Mouse (Mus musculus) intestine, embryonic 16.5 days (tissue): ENCODE data around the gene Parn. TPM values are rescaled to one million over a fixed set of nuclear protein-coding genes. Genes with fewer than 3 reads are reported as not detected.

Source experiments
- ATAC-seq: fragments of 200-750 bp; cut with Nextera tagmentation; 2 replicates; pipeline ENCODE4 v1.8.0; 2017; ENCODE audit warnings: moderate TSS enrichment, moderate library complexity
- H3K27ac ChIP-seq: fragments of 300-500 bp; sonication (generic); 2 replicates; pipeline ENCODE4 v1.5.1; 2014; ENCODE audit warnings: mild to moderate bottlenecking, low read length
- H3K27me3 ChIP-seq: fragments of 300-500 bp; sonication (generic); replicated peaks from 2 replicates; pipeline ENCODE4 v1.6.1; 2014; ENCODE audit warnings: low read length, control low read depth, mixed read lengths; ENCODE audit not compliant: control insufficient read depth, insufficient read depth
- H3K36me3 ChIP-seq: fragments of 300-500 bp; sonication (generic); 2 replicates; pipeline ENCODE4 v1.6.1; 2014; ENCODE audit warnings: low read length, control low read depth; ENCODE audit not compliant: control insufficient read depth, insufficient read depth
- H3K4me1 ChIP-seq: fragments of 300-500 bp; sonication (generic); 2 replicates; pipeline ENCODE4 v1.6.1; 2014; ENCODE audit warnings: low read length, control low read depth, mixed read lengths; ENCODE audit not compliant: control insufficient read depth, insufficient read depth
- H3K4me2 ChIP-seq: fragments of 300-500 bp; sonication (generic); 2 replicates; pipeline ENCODE4 v1.6.1; 2014; ENCODE audit warnings: low read depth, low read length, control low read depth
- H3K4me3 ChIP-seq: fragments of 300-500 bp; sonication (generic); 2 replicates; pipeline ENCODE4 v1.5.1; 2014; ENCODE audit warnings: mild to moderate bottlenecking, low read length
- H3K9ac ChIP-seq: fragments of 300-500 bp; sonication (generic); 2 replicates; pipeline ENCODE4 v1.6.1; 2014; ENCODE audit warnings: low read depth, low read length
- H3K9me3 ChIP-seq: fragments of 300-500 bp; sonication (generic); 2 replicates; pipeline ENCODE4 v1.6.1; 2016; ENCODE audit warnings: low read length, control low read depth; ENCODE audit not compliant: control insufficient read depth
- WGBS: fragments of 180-500 bp; shearing (Covaris S2); extraction: QIAGEN DNeasy Blood & Tissue Kit; methylation state at CpG from one replicate; pipeline ENCODE4 v1.1.7; 2014; 5-methylcytosine and 5-hydroxymethylcytosine counted together
- polyA plus RNA-seq: library from polyadenylated mRNA; unstranded; fragments of >200 nt; fragmentation: Nextera tagmentation; extraction: Ambion mirVana; gene quantifications from 2 replicates; pipeline ENCODE4 v1.2.1, GENCODE M21; 2015

The Parn gene
- polyA plus RNA-seq = 35.8 and 39.4 TPM in 2 replicates

DNA sequence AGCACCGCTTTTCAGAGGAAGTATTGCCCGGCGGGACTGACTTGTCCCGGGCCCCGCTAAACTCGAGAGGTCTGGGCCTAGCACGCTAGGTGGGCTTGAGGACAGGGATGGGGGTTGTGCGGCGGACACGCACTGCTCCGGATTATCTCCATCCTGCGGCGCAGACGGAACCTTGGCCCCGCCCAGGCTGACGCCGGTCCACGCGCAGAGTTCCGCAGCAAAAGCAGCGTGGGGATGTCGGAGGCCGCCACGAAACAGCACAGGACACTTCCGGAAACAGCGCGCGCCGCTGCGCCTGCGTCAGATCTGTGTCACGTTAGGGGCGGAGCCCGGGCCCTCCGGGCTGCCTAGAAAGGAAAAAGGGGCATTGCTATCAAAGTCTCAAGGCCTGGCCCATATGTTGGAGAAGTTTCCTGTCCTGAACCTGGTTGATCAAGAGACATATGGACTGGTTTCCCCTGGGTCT, at the start of gene Parn:
Parn (minus strand) TSS at position 293 of the 466 bp plus-strand sequence.
- H3K4me3 ChIP-seq = peak within 1 kb of the TSS; percentile 72
- no peaks in the 10 kb centered on the region for H3K9me3 ChIP-seq
- WGBS = 0% methylated on average over 35 of the region's 35 CpGs
- H3K27ac ChIP-seq = peak within 1 kb of the TSS; percentile 62
- H3K36me3 ChIP-seq = no peaks in the 10 kb centered on the region
- no peaks in the 10 kb centered on the region for H3K27me3 ChIP-seq
- ATAC-seq = peak; percentile 81
- peak within 1 kb of the TSS; percentile 78 for H3K9ac ChIP-seq
- peak within 1 kb of the TSS; percentile 59 for H3K4me2 ChIP-seq
- H3K4me1 ChIP-seq = 0 out of 2 replicates have a peak, but pooled peaks cover 2% of the 10 kb centered on the region

DNA sequence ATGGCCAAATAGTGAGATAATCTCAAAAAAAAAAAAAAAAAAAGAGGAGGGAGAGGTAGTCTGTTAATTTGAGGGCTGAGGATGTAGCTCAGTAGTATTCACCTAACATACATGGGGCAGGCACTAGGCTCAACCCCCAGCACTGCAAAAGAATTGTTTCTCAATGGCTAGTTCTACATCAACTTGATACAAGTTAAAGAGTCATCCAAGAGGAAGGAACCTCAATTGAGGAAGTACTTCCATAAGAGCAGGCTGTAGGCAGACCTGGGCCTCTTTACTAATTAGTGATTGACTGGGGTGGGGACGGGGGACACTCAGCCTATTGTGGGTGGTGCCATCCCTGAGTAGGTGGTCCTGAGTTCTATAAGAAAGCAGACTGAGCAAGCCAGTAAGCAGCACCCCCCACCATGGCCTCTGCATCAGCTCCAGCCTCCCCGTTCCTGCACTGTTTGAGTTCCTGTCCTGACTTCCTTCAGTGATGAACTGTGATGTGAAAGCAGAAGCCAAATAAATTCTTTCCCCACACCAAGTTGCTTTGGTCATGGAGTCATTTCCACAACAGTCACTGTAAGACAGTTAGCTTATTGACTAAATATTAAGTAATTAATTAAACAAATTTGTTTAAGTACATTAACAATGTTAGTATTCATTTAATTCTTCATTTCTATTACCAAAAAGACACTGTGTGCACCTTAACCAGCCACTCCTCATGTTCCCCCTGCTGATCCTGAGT, 49.0 kb upstream of the Parn start:
- Histone ChIP-seq H3K27ac (no peak overlapping the region), H3K4me1 (no peaks in the 10 kb centered on the region; the same call in 1 of the 2 replicates), H3K27me3 (no peaks in the 10 kb centered on the region), H3K4me2 (no peak overlapping the region), H3K9ac (no peak overlapping the region), H3K36me3 (no peaks in the 10 kb centered on the region), H3K9me3 (no peaks in the 10 kb centered on the region), H3K4me3 (no peak overlapping the region)
- WGBS = 82% methylated on average over 2 of the region's 2 CpGs
- ATAC-seq = no peak

DNA sequence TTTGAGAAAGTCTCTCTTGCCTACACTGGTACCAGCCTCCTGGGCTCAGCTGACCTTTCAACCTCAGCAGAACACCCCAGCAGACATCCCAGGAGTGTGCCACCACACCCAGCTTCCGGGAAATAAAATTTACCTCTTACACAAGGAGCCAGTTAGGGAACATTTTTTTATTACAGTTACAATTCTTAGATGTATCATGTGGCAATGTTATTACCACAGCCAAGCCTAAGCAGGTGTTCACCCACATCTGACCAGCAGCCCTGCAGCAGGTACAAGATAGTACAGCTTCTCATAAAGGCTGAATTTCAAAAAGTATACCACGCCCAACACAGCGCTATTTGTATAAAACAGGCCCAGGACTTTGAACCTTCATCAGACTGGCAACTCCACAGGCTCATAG, 46.9 kb upstream of the Parn start:
- WGBS = 69% methylated on average over 3 of the region's 3 CpGs
- H3K4me2 ChIP-seq = no peak overlapping the region
- no peak overlapping the region for H3K9ac ChIP-seq
- no peaks in the 10 kb centered on the region for H3K9me3 ChIP-seq
- H3K4me1 ChIP-seq = no peaks in the 10 kb centered on the region; the same call in 1 of the 2 replicates
- no peaks in the 10 kb centered on the region for H3K27me3 ChIP-seq
- no peaks in the 10 kb centered on the region for H3K36me3 ChIP-seq
- H3K27ac ChIP-seq = peak overlapping the region; percentile 81
- H3K4me3 ChIP-seq = no peak overlapping the region
- peak; percentile 99 for ATAC-seq

DNA sequence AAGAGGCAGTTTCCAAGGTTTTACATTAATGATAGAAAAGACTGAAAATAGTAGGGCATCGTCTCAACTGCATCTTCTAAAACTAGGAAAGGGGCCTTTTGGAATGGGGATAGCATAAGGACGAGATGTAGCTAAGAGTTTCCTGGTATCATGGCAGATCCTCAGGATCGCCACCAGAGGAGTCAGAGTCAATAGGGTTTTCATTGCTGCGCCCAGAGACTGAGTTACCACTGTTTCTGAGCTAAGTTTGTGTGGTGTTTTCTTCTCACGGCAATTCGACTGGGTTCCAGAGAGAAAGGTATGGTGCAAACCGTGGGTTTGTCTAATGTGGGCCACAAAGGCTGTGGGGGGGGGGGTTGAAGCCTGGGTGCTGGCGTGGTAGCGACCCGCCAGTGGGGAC, 36.7 kb upstream of the Parn start:
- H3K9me3 ChIP-seq = no peaks in the 10 kb centered on the region
- H3K27me3 ChIP-seq = no peaks in the 10 kb centered on the region
- no peak overlapping the region for H3K27ac ChIP-seq
- H3K4me2 ChIP-seq = no peak overlapping the region
- no peaks in the 10 kb centered on the region for H3K36me3 ChIP-seq
- no peak overlapping the region for H3K4me3 ChIP-seq
- no peak overlapping the region for H3K9ac ChIP-seq
- ATAC-seq = no peak
- no peaks in the 10 kb centered on the region for H3K4me1 ChIP-seq
- WGBS = 96% methylated on average over 10 of the region's 10 CpGs

DNA sequence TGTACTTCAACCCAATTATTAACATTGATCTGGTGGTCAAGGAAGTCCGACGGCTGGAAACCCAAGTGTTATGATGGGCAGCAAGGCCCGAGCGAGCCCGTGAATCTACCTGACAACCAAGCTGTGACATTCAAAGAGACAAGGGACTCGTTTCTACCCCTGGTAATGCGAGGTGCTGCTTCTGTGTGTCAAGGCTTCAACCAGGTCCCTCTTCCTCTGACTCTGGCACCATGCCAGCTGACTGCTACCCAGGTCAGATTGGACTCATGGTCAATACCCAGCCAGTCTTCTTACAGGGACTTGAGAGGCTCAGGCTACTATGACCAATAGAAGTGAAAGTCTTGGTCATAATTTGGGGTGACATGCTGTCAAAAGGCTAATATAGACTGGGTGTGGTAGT, 34.2 kb upstream of the Parn start:
- H3K9ac ChIP-seq = no peak overlapping the region
- peaks cover 15% of the 10 kb centered on the region for H3K36me3 ChIP-seq
- no peak overlapping the region for H3K4me3 ChIP-seq
- ATAC-seq = no peak
- WGBS = 91% methylated on average over 7 of the region's 7 CpGs
- no peak overlapping the region for H3K27ac ChIP-seq
- no peak overlapping the region for H3K4me2 ChIP-seq
- H3K9me3 ChIP-seq = no peaks in the 10 kb centered on the region
- no peaks in the 10 kb centered on the region for H3K27me3 ChIP-seq
- no peaks in the 10 kb centered on the region for H3K4me1 ChIP-seq

DNA sequence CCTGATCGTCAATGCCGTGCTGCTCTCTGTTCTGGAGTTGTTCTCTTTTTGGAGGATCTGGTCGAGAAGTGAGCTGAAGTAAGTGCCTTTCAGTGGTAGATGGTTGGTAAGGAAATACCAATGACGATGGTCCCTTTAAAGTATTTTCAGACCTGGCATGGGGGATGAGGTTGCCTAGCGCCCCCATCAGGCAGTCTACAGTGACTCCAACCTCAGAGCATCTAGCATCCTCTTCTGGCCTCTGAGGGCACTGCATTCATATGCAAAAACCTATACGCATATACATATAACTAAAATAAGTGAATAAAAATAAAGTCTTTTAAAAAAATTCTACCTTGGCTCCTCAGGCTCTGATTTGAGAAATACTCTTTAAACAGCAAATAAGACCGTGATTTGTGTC, 31.0 kb upstream of the Parn start:
- WGBS = 88% methylated on average over 7 of the region's 7 CpGs
- Histone ChIP-seq H3K27me3 (no peaks in the 10 kb centered on the region), H3K27ac (no peak overlapping the region), H3K4me3 (no peak overlapping the region), H3K9me3 (no peaks in the 10 kb centered on the region), H3K4me2 (no peak overlapping the region), H3K36me3 (peaks cover 17% of the 10 kb centered on the region), H3K4me1 (no peaks in the 10 kb centered on the region), H3K9ac (no peak overlapping the region)
- no peak for ATAC-seq

DNA sequence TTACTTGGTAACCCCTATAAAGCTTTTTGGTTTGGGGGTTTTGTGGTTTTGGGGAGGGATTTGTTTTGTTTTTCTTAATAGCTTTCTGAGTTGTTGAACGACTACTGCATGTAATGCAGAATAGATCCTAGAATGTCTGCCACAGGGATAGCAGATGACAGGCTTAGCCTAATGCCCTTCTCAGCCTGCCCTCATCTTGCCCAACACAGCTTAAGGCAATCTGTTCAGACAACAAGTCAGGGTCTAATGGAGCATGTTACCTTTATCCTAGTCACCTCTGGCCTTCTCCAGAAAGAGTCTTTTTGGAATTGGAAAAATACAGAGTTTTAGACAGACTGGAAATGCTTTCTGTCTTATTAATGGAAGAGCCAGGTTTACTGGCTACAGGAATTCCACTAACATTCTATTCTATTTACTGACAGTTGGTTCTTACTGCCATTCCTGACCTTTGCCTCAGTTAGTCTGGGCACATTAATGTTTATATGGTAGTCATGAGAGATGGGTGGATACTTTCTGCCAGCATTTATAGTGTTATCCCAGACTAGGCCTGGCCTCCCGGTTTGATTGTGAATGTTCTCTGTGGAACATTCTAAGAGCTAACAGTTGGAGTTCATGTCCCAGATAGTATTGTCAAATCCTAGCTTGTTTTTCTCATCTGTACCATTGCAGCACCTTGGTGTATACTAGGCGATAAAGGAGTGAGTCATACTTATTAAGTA, 10.8 kb upstream of the Parn start:
- peak; percentile 79 for ATAC-seq
- Histone ChIP-seq H3K36me3 (peaks cover 6% of the 10 kb centered on the region; the same call in 1 of the 2 replicates), H3K27ac (no peak overlapping the region), H3K4me2 (no peak overlapping the region), H3K4me1 (no peaks in the 10 kb centered on the region), H3K27me3 (no peaks in the 10 kb centered on the region), H3K4me3 (no peak overlapping the region), H3K9ac (no peak overlapping the region), H3K9me3 (no peaks in the 10 kb centered on the region)
- WGBS = 85% methylated on average over 3 of the region's 3 CpGs

DNA sequence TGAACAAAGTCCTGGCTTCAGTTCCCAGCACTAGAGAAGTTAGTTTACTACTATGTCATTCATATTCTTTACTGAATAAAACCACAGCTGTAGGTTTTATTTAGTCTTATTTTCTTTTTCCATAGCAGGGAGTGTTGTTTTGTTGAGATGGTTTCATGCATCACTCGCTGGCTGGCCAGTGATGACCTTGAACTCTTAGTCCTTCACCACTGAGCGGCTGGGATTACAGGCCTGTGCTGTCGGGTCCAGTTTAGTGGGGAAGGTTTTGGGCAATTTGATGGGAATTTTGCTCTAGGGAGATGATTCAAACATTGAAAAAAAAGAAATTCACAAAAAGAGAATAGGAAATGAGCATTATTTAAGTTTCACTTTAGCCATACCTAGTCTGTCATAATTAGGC, 6.5 kb upstream of the Parn start:
- no peak overlapping the region for H3K4me3 ChIP-seq
- H3K9ac ChIP-seq = no peak overlapping the region
- H3K4me2 ChIP-seq = no peak overlapping the region
- H3K27me3 ChIP-seq = no peaks in the 10 kb centered on the region
- H3K36me3 ChIP-seq = peaks cover 4% of the 10 kb centered on the region; the same call in 1 of the 2 replicates
- H3K4me1 ChIP-seq = peaks cover 7% of the 10 kb centered on the region; the same call in 1 of the 2 replicates
- H3K9me3 ChIP-seq = no peaks in the 10 kb centered on the region
- WGBS = 89% methylated on average over 3 of the region's 3 CpGs
- no peak for ATAC-seq
- H3K27ac ChIP-seq = no peak overlapping the region

DNA sequence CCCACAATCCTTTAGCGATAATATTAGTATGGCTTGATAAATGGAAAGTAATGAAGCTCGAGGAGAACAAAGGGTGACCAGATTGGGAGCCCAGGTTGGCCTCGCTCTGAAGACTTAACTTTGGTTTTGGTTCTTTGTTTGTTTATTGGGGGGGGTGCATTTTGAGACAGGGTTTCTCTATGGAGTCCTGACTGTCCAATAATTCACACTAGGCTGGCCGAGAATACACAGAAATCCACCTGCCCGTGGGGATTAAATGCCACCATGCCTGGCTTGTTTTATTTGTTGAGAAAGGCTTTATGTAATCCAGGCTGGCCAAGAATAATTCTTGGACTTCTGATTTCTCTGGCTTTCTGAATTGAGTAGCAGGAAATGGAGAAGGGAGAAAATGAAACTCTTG, 5.1 kb upstream of the Parn start:
- H3K27ac ChIP-seq = no peak overlapping the region
- peak overlapping the region; percentile 73; the same call in 1 of the 2 replicates for H3K4me3 ChIP-seq
- no peaks in the 10 kb centered on the region for H3K9me3 ChIP-seq
- no peaks in the 10 kb centered on the region for H3K27me3 ChIP-seq
- WGBS = 77% methylated on average over 5 of the region's 5 CpGs
- no peak for ATAC-seq
- peak overlapping the region; percentile 71 for H3K4me2 ChIP-seq
- peaks cover 7% of the 10 kb centered on the region; the same call in 1 of the 2 replicates for H3K4me1 ChIP-seq
- peaks cover 4% of the 10 kb centered on the region; the same call in 1 of the 2 replicates for H3K36me3 ChIP-seq
- H3K9ac ChIP-seq = no peak overlapping the region
